In the genomic region with DNA sequence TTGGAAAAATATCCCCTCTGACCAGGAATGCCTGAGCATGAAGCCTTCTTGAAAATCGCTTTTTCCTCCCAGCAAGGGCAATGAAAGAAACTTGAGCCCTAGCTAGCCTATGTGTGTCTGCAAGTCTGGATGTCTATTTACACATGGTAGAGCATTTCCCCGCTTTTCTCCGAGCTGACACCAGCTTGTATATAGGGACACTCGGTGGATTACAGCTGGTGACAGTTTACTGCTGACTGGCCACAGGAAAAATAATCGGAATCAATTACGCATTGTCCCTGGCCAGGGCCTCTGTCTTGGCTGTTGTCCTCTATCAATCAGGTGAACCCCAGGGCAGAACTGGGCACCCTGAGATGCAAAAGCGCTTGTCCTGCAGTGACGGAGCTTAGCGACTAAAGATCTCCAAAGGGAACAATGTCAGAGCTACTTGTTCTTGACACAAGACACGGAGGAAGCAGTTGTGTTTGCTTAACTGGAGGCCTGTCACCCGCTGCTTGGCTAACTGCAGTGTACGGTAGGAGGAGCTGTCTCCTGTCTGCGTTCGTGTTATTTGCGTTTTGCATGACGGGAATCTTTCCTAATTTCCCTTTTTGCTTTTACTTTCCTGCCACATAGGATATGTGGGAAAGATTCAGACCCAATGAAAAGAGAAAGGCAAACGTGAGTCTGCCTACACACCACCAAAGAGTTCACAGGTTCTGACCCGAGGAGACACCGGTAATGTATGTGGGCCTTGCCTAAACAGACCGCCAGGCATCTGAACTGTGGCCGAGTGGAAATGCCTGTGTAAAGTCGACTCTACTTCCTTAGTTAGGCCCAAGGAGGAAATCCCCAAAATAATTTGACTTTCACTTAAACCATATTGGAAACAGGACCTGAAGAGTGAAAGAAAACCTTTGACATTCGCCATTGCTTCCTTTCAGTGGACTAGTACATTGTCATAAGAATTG, we compare ENCODE assay signal across 8 mouse cellular contexts. TPM values are rescaled to one million over a fixed set of nuclear protein-coding genes. Genes with fewer than 3 reads are reported as not detected.
DNase-seq lines count a peak whose midpoint lies in the region; ATAC-seq and TF ChIP-seq lines count a peak whose summit lies in the region.

No protein-coding gene starts in this region.

- no peaks in the 10 kb centered on the region for H3K9me3 ChIP-seq in forebrain, postnatal 0 days (ENCODE audit: low read length)
- H3K9me3 ChIP-seq in hindbrain, embryonic 13.5 days = no peaks in the 10 kb centered on the region
- H3K9me3 ChIP-seq in limb, embryonic 15.5 days = no peaks in the 10 kb centered on the region
- H3K9me3 ChIP-seq in midbrain, embryonic 13.5 days = no peaks in the 10 kb centered on the region

- peak; percentile 21 to 43 for DNase-seq in urinary bladder, adult 18-20 months (ENCODE audit: low spot score in 2 of 2)
- DNase-seq in urinary bladder, postnatal 10 days (ENCODE audit: low spot score) = no peak
- peak; percentile 39 for DNase-seq in forebrain, postnatal 0 days
- DNase-seq in layer of hippocampus, adult 9-11 months = no peak
- no peak for DNase-seq in left cerebral cortex, postnatal 4 days

- 51% methylated on average over 23 of the region's 23 CpGs for WGBS in forebrain, postnatal 0 days
- WGBS in hindbrain, embryonic 13.5 days = 40% methylated on average over 23 of the region's 23 CpGs
- WGBS in limb, embryonic 15.5 days = 33% methylated on average over 23 of the region's 23 CpGs
- 59% methylated on average over 23 of the region's 23 CpGs for WGBS in midbrain, embryonic 13.5 days

- H3K4me3 ChIP-seq in forebrain, postnatal 0 days (ENCODE audit: low read depth, low read length) = no peak overlapping the region
- no peak overlapping the region for H3K4me3 ChIP-seq in hindbrain, embryonic 13.5 days
- H3K4me3 ChIP-seq in limb, embryonic 15.5 days = peak overlapping the region; percentile 15; the same call in 1 of the 2 replicates
- no peak overlapping the region for H3K4me3 ChIP-seq in midbrain, embryonic 13.5 days (replicated peaks)

- peak; percentile 59 for TF ChIP-seq CTCF in forebrain, postnatal 0 days (IDR thresholded peaks at IDR 0.05; ENCODE audit: low read depth)

- intact Hi-C loops in left cerebral cortex, postnatal 4 days (cut with DNase I) = no loop called here

- H3K27ac ChIP-seq in forebrain, postnatal 0 days (ENCODE audit: low read depth, low read length) = no peak overlapping the region
- peak overlapping the region; percentile 62 for H3K27ac ChIP-seq in hindbrain, embryonic 13.5 days
- peak overlapping the region; percentile 94 for H3K27ac ChIP-seq in limb, embryonic 15.5 days
- peak overlapping the region; percentile 41; the same call in 1 of the 2 replicates for H3K27ac ChIP-seq in midbrain, embryonic 13.5 days

- no peaks in the 10 kb centered on the region for H3K4me1 ChIP-seq in forebrain, postnatal 0 days (ENCODE audit: insufficient read depth)
- peaks cover 43% of the 10 kb centered on the region for H3K4me1 ChIP-seq in hindbrain, embryonic 13.5 days (replicated peaks)
- H3K4me1 ChIP-seq in limb, embryonic 15.5 days = peaks cover 75% of the 10 kb centered on the region
- peaks cover 29% of the 10 kb centered on the region for H3K4me1 ChIP-seq in midbrain, embryonic 13.5 days (replicated peaks)

- peak; percentile 32; the same call in 1 of the 2 replicates for ATAC-seq in forebrain, postnatal 0 days
- peak; percentile 57; the same call in 1 of the 2 replicates for ATAC-seq in hindbrain, embryonic 13.5 days (ENCODE audit: low FRiP score)
- ATAC-seq in limb, embryonic 15.5 days (ENCODE audit: insufficient number of reproducible peaks, low FRiP score, low TSS enrichment, low read depth) = no peak
- 0 out of 2 replicates have a peak, but pooled peaks have one; percentile 19 for ATAC-seq in midbrain, embryonic 13.5 days

- H3K9ac ChIP-seq in forebrain, postnatal 0 days = no peak overlapping the region
- peak overlapping the region; percentile 51; the same call in 1 of the 2 replicates for H3K9ac ChIP-seq in hindbrain, embryonic 13.5 days
- H3K9ac ChIP-seq in limb, embryonic 15.5 days = no peak overlapping the region
- no peak overlapping the region for H3K9ac ChIP-seq in midbrain, embryonic 13.5 days (replicated peaks)

- no peaks in the 10 kb centered on the region for H3K27me3 ChIP-seq in forebrain, postnatal 0 days (ENCODE audit: insufficient read depth, low read length)
- no peaks in the 10 kb centered on the region for H3K27me3 ChIP-seq in hindbrain, embryonic 13.5 days
- no peaks in the 10 kb centered on the region for H3K27me3 ChIP-seq in limb, embryonic 15.5 days
- no peaks in the 10 kb centered on the region for H3K27me3 ChIP-seq in midbrain, embryonic 13.5 days

- no peaks in the 10 kb centered on the region for H3K36me3 ChIP-seq in forebrain, postnatal 0 days (ENCODE audit: insufficient read depth)
- H3K36me3 ChIP-seq in hindbrain, embryonic 13.5 days = no peaks in the 10 kb centered on the region; the same call in 1 of the 2 replicates
- no peaks in the 10 kb centered on the region for H3K36me3 ChIP-seq in limb, embryonic 15.5 days
- H3K36me3 ChIP-seq in midbrain, embryonic 13.5 days = no peaks in the 10 kb centered on the region

- no peak overlapping the region for H3K4me2 ChIP-seq in forebrain, postnatal 0 days (ENCODE audit: low read depth)
- peak overlapping the region; percentile 29; the same call in 1 of the 2 replicates for H3K4me2 ChIP-seq in hindbrain, embryonic 13.5 days
- H3K4me2 ChIP-seq in limb, embryonic 15.5 days = peak overlapping the region; percentile 6; the same call in 1 of the 2 replicates
- H3K4me2 ChIP-seq in midbrain, embryonic 13.5 days (replicated peaks) = peak overlapping the region; percentile 7; the same call in 1 of the 2 replicates

RNA-seq across cellular contexts. Expression of gene 4930558K02Rik, which starts 25.7 kb away (rescaled TPM):
- not detected in 2 replicates for total RNA-seq in forebrain, postnatal 0 days (2014; rRNA removed)
- 0.25 and 0.43 TPM in 2 replicates for polyA plus RNA-seq in forebrain, postnatal 0 days (2015; fragmentation: Nextera tagmentation; extraction: Ambion mirVana)
- polyA plus RNA-seq in hindbrain, embryonic 13.5 days (2015; fragmentation: Nextera tagmentation; extraction: Ambion mirVana) = not detected in 2 replicates
- not detected in 2 replicates for polyA plus RNA-seq in limb, embryonic 15.5 days (2015; fragmentation: Nextera tagmentation; extraction: Ambion mirVana)
- polyA plus RNA-seq in midbrain, embryonic 13.5 days (2015; fragmentation: Nextera tagmentation; extraction: Ambion mirVana) = 0.21 TPM in 1 of 2 replicates, not detected in the other
- not detected for total RNA-seq in left cerebral cortex, postnatal 4 days (2021)

RNA-seq across cellular contexts. Expression of gene Pigc, which starts 36.1 kb away (rescaled TPM):
- 14.9 and 20.5 TPM in 2 replicates for total RNA-seq in forebrain, postnatal 0 days (2014; rRNA removed)
- polyA plus RNA-seq in forebrain, postnatal 0 days (2015; fragmentation: Nextera tagmentation; extraction: Ambion mirVana) = 19.8 and 23.9 TPM in 2 replicates
- polyA plus RNA-seq in hindbrain, embryonic 13.5 days (2015; fragmentation: Nextera tagmentation; extraction: Ambion mirVana) = 35.7 and 37.6 TPM in 2 replicates
- polyA plus RNA-seq in limb, embryonic 15.5 days (2015; fragmentation: Nextera tagmentation; extraction: Ambion mirVana) = 48.2 and 51.4 TPM in 2 replicates
- 36.4 and 39.1 TPM in 2 replicates for polyA plus RNA-seq in midbrain, embryonic 13.5 days (2015; fragmentation: Nextera tagmentation; extraction: Ambion mirVana)
- 10 to 100 TPM; 16.3 to 19.9 TPM for total RNA-seq in left cerebral cortex, postnatal 4 days (2021)

Comparison
In these comparisons a context has a peak if more than half of its experiments do, and no peak if none do; other contexts are left out.
1. DNase-seq: peak in urinary bladder, adult 18-20 months (2 of 2) and forebrain, postnatal 0 days (single experiment); none in urinary bladder, postnatal 10 days (single experiment), layer of hippocampus, adult 9-11 months (single experiment) and left cerebral cortex, postnatal 4 days (single experiment).